Mouse (Mus musculus) adrenal gland, adult 18-20 months (tissue): Measurements from ENCODE around the gene Kdm4a. TPM values are rescaled to one million over a fixed set of nuclear protein-coding genes. Genes with fewer than 3 reads are reported as not detected.
A peak's percentile ranks its signal among the peaks of the same experiment; 100 is the strongest.

Source experiments
- DNase-seq, 2 experiments: peaks; one replicate each; pipeline ENCODE4 v3.0.0; 2021 to 2022; ENCODE audit warnings: low spot score in 2 of 2
- long read RNA-seq, 2 experiments: library from polyadenylated mRNA; stranded (forward); transcript quantifications; one replicate each; pipeline ENCODE4 v2.0.0; 2021
- total RNA-seq, 2 experiments: library from RNA; stranded (reverse); gene quantifications; 1 replicate in 1 of 2; 2 replicates in 1 of 2; pipeline ENCODE4 v1.2.3; 2021

Kdm4a gene
- total RNA-seq, result 10 to 100 TPM; 30.3 to 35.6 TPM
- long read RNA-seq, experiment 1, partial matches to known transcripts, result 2 of 2 reads
- long read RNA-seq, experiment 1, other reads (novel, unspliced or antisense), result 0 of 2 reads
- long read RNA-seq, experiment 2, partial matches to known transcripts, result 2 of 4 reads
- long read RNA-seq, experiment 2, other reads (novel, unspliced or antisense), result 2 of 4 reads

DNA sequence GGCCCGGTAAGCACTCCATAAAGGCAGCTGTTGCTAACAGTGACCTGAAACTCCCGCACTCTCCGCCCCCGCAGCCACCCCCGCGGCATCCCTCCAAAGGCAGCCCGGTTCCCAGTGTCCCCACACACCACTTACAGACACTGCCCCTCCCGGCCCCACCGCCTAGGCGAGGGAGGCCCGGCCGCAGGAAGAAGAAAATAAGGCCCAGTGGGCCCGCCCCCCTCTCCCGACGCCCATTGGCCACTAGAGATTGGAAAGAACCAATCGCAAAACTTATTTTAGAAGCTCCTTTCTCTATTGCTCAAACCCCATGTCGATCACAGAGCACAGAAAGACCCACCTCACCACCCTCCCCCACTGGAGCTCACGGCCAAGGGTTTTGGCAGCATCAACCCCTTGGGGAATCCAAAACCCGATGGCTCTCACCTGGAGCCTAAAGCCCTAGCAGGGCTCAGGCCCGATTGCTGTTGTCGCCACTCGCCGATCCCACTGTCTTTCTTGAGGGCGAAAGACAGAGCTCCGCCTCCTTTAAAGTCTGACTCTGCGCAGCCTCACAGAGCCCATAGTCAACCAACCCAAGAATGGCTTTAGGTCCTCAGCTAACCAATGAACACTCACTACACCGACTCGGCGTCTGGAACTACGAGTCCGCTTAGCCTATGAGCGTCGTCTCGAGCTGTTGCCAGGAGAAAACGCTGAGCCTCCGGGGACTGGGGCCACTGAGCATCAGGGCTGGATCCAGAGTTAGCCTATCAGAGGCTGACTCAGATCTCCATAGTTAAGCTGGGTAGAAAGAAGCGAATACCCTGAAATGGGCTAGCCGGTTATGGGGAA is at the start of gene Kdm4a:
Gene Kdm4a (minus strand): TSS at position 577 of the 834 bp plus-strand sequence.
- DNase-seq, result peak; percentile 85 to 86

DNA sequence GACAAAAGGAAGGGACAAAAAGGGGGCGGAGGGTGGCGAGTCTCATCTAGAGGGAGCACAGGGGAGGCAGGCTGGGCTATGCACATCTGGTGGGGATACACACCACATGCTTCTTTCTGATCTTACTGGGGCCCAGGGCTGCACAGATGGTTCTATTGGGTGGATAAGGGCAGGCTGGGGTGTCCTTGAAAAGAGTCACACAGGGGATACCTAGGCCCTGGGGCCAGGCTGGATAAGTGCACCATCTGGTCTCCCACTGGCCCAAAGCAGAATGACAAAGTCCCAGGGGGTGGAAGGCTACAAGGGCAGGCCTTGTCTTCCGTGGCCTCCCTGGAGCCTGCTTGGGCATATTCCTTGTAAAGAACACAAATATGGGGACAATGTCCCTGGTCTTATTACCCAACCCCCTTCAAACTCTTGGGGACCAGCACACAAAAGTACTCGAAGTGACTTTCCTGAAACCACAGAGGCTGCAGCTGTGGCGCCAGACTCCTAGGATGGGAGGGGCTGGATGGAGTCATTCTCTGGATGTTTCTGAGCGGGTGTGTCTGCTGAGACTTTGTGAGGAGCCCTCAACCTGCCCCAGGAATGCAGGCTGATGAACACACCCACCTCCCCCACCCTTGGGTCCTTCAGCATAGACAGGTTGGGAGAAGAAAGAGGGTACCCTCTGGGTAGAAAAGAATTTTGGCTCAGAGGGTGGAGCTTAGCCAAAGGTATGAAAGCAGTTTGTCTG is 49.4 kb upstream of the Kdm4a start:
- DNase-seq, result no peak

DNA sequence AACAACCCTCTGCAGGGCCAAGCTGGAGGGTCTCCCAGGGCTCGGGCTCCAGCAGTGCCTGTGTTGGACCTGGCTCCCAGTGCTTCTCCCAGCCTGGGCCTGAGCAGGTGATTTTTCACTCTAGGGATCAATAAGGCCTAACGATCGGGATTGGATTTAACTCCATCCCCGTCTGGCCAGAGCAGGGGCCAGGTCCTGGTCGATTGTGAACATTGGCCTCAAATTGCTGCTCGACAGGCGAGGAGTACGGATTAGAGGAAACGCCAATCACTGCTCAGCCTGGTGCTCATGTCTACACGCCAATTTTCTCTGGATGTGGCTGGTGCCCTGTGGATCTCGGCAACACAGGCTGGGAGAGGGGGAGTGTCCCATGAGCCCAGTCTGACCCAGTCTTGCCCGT is 47.6 kb upstream of the Kdm4a start:
- no peak for DNase-seq

DNA sequence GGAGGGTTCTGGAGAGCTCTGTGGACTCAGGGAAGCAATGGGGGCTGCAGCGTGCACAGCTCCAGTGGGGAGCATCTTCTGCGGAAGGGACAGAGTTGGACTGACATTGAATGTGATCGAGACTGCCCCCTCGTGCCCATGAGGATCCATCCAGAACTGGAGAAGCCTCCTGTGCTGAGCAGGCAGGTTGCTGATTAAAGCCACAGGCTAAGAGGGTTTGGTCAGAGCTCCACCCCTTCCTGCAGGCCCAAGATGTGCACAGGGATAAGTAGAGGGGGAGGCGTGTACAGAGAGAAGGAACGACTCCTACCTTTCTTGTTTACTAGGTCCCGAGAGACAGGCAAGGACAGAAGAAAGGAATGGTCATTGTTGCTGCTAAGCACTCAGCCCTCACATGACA is 41.4 kb upstream of the Kdm4a start:
- no peak for DNase-seq

DNA sequence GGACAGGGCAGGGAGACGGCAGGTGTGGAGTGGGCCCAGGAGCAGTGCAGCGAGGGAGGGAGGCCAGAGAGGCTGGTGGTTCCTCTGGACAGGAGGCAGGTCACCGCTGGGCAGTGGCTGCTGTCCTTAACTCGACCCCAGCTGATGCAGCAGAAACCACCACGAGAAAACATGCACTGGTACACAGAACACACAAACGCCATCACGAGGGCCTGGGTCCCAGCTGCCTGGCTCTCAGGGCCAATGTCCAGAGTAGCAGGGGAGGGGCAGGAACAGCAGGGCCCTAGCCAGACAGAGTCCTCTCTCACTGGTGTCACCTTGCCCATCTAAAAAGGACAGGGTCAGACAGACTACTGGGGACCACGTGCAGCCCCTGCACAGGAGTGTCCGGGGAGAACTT is 40.9 kb upstream of the Kdm4a start:
- no peak for DNase-seq

DNA sequence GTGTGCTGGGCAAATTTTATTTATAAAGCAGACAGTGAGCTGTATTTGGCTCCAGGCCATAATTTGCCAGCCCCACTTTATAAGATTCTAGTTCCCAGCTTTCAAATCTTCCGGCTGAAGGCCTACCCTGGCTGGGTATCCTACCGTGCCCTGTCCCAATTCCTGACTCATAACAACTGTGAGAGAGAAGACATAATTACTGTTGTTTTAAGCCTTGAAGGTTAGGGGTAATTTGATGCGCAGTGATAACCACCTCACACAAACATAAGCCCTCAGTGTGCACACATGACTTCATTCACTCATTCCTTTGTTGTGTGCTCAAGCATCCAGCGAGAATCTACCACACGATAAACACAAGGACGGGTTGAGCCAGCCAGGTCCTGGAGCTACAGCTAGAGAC is 39.6 kb upstream of the Kdm4a start:
- DNase-seq, result no peak

DNA sequence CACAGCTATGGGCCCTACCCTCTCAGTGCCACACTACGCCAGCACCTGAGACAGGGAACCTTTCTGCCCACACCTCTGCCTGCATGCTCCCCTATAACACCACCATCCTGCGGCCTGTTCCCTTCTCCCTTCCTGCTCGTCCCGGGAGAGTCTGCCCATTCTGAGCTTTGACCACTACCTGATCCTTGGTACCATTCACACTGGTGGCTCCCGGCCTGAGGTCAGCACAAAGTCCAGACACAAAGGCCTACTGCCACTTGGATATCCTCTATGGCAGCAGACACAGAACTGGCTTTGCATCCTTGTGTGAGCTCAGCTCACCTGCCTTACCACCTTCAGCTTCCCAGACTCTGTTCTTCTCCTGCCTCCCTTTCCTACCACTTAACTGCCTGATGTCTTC is 38.7 kb upstream of the Kdm4a start:
- no peak for DNase-seq

DNA sequence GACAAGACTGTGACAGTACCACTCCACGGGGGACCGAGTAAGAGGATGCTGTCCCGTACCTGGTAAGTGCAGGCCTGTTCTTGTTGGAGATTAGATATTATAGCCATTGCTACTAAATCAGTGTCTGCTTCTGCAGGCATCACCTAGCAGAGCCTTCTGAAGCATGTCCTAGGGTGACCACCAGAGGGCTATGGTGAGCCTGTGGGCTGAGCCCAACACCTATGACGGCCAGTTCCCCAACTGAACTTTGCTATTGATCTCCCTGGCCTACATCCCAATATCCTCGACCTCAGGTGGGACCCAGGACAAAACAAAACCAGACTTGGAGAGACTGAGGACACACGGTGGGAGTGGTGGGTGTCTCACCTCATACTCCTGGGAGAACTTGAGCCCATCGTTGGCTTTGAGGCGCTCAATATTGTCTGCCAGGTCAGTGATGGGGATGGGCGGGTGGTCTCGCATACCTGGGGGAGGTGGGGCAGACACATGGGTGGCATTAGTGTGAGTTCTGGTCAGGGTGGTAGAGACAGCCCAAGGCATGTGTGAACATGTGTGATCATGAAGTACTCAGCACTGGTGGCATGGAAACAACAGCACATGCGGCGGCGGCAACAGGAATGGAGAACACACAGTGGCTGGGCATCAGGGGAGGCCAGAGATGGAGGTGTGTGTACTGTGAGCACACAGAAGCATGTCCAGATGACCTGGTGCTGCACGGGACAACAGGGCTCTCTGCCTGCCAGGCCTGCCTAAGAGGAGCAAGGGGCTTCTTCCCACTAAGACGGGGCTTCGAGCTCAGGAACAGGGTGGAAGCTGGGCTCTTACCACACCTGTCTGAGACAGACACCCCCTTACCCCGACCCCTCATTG is 37.1 kb upstream of the Kdm4a start:
- peak; percentile 61 to 66 for DNase-seq

DNA sequence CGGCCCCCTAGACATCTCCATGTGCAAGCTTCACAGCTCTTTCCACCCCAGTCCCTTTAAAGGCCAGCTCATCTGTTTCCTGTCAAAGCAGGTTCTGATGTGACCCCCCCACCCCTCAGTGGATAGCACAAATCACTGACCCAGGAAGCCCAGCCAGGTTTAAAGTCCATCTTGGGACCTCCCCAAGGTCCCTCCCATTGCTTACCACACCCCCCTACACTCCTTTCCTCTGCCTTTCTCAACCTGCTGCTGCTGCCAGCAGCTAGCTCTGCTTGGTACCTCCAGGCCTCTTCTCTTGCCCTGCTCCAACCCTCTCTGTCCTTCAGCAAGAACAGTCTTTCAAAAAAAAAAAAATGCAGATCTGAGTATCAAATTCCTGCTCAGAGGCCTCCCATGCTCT is 35.0 kb upstream of the Kdm4a start:
- no peak for DNase-seq

DNA sequence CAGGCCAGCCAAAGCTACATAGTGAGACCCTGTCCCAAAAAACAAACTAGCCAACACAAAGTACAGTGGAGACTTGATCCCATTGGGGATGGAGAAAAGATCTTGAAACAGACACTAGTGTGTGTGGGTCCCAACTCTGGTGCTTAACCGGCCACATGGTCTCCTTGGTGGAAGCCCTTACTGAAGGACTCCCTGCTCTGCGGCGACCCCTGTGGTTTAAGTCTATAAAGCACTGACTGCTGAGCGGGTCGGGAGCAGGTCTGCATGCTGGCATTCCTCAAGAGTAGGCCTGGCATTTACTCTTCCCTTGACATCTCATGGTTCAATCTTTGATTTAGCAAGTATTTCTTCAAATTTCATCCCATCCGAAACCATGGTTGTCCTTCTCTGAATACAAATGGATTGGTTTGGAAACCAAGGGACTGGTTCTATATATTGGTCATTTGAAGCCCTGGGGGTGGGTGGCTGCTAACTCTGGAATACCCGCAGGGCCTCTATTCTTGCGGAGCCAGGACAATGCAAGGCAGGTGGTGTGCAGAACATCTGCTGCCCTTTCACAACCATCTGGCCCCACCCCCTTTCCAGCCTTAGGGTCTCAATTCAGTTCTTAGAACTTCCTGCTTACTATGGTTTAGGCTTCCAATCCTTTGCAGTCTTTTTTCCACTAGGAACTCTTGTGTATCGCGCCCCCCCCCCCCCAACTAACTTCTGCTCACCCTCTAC is 27.2 kb upstream of the Kdm4a start:
- no peak for DNase-seq

DNA sequence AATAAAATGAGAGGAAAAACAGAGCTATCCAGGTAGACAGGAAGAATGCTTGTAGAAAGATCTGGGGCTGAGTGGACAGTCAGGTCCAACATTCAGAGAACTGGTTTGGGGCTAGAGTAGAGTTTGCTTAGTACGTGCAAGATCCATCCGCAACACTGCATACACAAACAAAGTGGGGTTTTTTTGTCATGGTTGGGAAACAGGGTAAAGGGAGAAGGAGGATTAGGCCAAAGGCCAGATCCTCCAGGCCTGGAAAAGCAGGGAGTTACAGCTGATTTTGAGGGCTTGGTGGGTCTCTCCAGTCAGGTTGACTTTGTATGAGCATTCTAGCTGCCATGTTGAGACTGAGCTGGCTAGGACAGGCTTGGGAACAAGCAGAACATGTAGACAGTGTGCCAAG is 26.1 kb upstream of the Kdm4a start:
- no peak for DNase-seq

DNA sequence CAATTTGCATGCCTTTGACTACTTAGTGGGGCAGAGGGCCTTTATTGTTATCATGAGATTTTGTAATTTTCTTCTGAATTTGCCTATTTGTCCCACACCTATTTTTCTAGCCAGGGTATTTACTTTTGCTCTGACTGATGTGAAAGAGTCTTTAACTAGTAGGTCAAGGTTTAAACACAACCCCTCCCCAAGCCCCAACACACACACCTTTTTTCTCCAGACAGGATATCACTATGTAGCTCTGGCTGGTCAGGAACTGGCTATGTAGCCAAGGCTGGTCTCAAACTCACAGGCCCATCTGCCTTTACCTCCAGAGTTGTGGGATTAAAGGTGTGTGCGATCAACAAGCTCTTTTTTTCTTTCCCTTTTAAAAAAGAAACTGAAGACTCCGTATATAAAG is 19.2 kb upstream of the Kdm4a start:
- no peak for DNase-seq

DNA sequence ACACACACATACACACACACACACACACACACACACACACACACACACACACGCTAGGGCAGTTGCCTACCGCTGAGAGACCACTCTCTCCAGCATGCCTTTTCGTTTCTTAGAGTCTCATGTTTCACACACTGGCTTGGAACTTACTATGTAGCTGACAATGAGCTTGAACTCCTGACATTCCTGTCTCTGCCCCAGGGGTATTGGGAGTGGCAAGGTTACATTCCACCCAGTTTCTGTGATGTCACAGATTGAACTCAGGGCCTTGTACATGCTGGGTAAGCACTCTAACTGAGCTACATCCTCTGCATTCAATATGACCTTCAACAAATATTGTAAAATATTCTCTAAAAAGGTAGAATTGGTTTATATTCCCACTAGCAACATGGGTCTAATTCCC is 18.8 kb upstream of the Kdm4a start:
- no peak for DNase-seq

DNA sequence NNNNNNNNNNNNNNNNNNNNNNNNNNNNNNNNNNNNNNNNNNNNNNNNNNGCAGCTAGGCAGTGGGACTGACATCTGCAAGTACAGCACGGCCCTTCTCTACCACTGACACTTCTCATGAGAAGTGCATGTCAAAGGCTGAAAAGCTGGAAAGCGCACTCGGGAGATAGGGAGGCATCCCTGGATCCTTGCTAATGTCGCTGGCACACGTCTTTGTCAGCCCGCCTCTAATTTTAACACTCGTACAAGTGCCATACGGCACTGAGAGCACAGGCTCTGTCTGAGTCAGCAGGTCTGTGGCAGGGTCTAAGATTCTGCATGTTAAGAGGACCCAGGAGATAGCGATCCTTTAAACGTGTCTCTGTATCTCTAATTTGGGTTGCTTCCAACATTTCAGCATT is 16.3 kb upstream of the Kdm4a start:
- DNase-seq, result no peak

DNA sequence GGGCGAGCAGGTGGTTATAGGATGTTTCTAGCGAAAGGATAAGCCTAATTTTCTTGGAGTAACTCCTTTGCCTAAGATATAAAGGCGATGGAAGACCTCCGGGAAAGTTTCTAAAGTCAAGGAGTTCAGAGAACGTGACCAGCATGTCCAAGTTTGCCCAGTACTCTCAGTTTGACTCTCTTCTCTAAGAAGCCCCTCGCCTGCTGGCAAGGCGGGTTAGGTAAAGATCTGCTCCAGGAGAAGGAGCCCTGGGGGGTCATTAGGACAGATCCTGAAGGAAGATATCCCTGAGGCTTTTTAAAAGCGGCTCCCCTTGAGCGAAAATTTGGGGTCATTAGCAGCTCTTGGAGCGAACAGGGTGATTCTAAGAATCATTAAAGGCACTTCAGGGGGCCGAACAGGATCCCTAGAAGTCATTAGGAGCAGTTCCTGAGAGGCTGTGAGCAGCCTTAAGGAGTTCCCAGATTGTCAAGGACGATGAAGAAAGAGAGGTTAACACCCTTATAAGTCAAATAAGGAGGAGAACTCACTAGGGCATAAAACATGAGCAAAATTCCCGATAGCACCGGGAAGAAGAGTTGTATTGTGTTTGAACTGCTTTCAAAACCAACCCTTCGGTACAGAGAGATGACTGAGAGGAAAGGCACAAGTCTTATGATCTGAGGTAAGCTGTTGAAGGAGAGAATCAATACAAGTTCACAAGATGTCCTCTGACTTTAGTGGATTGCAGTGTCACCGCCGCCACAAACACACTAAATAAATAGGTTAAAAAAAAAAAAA is 648 bp upstream of the Kdm4a start:
- DNase-seq, result no peak

DNA sequence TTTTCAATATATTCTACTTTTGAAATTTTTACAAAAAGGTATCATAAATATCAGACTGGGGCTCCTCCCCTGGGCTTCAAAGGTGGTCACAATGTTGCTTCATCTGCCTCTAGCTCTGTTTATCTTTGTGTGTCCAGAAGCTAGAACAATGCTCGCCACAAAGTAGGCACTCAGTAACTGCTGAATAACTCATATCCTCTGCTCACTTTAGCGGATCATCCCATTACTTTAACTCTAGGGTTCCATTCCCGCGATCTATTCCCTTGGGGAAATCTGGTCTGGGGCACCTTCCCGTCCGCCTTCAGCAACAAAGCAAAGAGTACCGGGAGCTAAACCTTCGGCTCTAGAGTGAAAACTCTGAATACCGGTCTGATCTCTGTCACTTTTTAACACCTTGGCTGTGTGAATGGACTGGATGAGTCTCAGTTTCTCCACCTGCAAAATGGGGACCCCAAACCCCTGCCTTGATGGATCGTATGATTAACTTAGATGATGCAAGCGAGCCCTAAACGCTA is 834 bp downstream of the Kdm4a start:
- no peak for DNase-seq

DNA sequence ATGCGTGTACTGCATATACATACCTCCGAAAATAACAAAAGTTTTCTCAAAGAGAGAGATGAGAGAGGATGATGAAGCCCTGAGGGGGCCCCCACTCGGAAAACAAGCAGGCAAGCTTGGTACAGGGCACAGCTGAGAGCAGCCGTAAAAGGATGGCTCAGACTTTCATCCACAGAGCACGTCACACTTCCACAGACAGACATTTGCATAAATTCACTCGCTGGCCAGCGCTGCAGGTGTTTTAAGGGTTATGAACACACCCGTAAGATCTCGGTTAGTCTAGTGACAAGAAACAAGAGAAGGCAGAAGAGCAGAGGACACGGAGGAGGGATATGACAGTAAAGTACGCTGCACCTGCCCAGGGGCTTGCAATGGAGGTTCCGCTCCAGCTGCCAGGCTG is 7.4 kb downstream of the Kdm4a start:
- DNase-seq, result no peak

DNA sequence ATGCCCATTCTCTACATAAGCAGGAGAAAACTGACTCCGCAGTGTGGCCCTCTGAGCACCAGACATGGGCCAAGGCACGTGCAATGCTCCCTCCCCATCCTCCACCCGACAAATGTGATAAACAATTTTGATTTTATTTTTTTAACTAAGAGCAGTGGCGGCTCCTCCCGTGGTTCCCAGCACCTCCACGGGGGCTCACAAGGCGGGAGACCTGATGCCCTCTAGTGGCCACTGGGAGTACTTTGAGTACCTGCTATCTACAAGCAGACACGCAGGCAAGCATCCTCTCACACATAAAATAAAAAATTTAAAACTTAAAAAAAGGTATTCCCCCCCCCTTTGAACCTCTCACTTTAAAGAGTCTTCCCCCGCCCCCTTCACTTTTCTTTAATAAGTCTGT is 8.8 kb downstream of the Kdm4a start:
- no peak for DNase-seq

DNA sequence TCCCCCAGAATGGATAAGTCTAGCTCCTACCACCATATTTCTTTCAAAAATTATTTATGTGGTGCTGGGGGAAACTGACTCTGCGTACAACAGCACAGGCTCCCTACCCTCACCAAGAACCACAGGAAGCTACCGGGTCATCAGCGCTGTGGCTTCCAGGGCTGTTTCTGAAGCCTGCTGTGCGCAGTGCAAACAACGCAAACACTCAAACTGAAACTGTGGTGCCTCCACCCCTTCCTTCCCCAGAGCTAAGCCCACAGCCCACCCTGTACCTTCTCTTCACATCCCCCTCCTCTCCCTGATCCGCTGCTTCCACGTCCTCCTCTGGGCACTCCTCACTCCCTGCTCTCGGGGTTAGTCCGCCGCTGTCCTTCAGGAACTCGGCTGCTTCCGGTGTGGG is 17.7 kb downstream of the Kdm4a start:
- DNase-seq, result no peak

DNA sequence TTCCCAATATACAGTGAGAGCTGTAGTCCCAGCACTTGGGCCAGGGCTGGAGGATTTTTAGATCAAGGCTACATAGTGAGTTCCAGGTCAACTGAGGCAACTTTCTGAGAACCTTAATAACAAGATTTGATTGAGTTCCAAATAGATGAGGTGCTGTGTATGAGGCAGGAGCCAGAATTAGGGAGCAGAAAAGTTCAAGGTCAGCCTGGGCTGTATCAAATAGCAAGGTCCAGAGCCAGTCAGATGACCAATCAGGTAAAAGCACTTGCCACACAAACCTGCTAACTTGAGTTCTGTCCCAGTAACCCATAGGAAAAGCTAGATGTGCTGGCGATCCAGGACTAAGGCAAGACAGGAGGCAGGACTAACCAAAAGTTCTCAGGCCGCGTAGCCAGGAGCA is 22.2 kb downstream of the Kdm4a start:
- DNase-seq, result no peak
